Mouse (Mus musculus): ENCODE results near the gene Pfpl. TPM values are rescaled to one million over a fixed set of nuclear protein-coding genes. Genes with fewer than 3 reads are reported as not detected.

Gene Pfpl
- polyA plus RNA-seq, 1 experiment = not detected

DNA sequence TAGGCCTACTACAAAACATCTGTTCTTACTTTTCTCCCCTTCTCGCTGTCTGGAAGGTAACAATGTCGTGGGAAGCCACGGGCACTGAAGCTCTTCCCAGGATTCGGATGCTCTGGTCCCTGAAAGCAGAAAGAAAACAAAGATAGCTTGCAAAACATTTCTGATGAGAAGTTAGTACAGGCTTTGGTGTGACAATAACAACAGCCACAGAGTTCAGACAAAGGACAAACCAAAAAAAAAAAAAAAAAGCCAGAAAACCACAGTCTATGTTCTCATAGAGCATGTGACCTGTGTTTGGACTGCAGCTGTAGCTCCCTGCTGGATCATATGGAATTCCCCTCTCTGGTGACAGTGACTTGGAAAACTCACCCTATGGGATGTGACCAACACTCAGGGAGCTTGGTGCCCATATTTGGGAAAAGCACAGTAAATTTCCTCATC lies 45.5 kb downstream of the Pfpl start:
- H3K4me1 ChIP-seq (ENCODE audit: control insufficient read depth, insufficient read depth, low read length) = peaks cover 9% of the 10 kb centered on the region
- TF ChIP-seq CTCF (IDR thresholded peaks at IDR 0.05; ENCODE audit: insufficient read depth, low read depth, low read length) (no peak), POLR2A (IDR thresholded peaks at IDR 0.05; ENCODE audit: insufficient read depth, low read depth, low read length) (no peak)
- WGBS = 87% methylated on average over 4 of the region's 4 CpGs
- no peak overlapping the region for H3K4me3 ChIP-seq (ENCODE audit: insufficient read depth, low read depth, low read length)
- no peak overlapping the region for H3K27ac ChIP-seq (ENCODE audit: insufficient read depth, low read depth, low read length)

DNA sequence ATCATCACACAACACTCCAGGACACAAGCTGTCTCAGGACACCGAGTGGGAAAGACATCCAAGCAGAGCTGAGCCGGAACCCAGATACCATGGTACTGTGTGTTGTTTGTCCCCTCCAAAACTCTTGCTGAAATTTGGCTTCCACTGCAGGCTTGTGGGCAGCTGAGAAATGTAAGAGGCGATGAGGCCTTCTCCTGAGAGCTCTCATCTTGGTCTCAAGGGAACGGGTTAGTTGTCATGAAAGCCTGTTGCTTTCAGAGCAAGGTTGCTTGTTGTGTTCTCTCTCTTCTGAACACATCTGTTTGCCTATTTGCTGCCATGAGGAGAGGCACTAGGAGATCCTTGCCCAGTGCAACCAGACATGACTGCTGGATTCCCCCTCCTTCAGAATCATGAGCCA lies 46.2 kb downstream of the Pfpl start:
- 89% methylated on average over 4 of the region's 4 CpGs for WGBS
- TF ChIP-seq POLR2A (IDR thresholded peaks at IDR 0.05; ENCODE audit: insufficient read depth, low read depth, low read length) = no peak
- no peak for TF ChIP-seq CTCF (IDR thresholded peaks at IDR 0.05; ENCODE audit: insufficient read depth, low read depth, low read length)
- Histone ChIP-seq H3K4me3 (ENCODE audit: insufficient read depth, low read depth, low read length) (no peak overlapping the region), H3K27ac (ENCODE audit: insufficient read depth, low read depth, low read length) (no peak overlapping the region), H3K4me1 (ENCODE audit: control insufficient read depth, insufficient read depth, low read length) (peaks cover 9% of the 10 kb centered on the region)

DNA sequence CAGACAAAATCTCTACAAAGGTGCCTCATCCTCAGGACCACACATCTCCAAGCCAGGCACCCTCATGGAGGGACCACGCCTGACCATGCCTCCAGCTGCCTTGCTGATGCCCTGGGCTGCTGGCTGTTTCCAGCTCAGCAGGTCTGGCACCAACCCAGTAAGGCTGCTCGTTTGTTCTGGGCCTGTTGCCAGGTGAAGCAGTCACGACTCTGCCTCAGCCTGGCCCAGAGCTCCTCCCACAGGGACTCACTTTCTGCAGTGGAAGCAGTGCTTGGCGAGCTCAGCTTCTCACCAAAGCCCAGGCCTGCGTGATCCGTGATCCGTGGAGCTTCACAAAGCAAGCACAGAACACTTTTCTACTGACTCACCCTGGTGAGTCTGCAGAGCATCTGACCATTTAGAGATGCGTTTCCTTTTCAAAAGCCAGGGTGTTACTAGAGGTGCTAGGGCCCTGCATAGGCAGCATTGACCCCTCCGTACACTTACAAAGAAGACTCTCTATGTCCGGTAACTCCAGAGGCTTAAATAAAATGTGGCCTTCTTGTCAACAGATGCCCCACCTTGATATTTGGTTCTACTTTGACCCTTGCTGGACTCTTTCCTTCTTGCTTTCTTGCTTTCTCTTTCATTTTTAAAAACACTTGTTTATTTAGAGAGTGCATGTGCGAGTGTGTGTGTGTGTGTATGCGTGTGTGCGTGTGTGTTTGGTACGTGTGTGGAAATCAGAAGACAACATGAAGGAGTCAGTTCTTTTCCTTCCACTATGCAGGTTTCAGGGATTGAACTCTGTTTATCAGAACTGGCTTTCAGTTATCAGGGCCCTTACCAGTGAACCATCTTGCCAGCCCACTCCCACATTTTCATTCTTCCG lies 47.9 kb downstream of the Pfpl start:
- 34% methylated on average over 15 of the region's 15 CpGs for whole genome bisulfite sequencing
- H3K4me1 ChIP-seq (ENCODE audit: control insufficient read depth, insufficient read depth, low read length) = peaks cover 9% of the 10 kb centered on the region
- H3K4me3 ChIP-seq (ENCODE audit: insufficient read depth, low read depth, low read length) = no peak overlapping the region
- H3K27ac ChIP-seq (ENCODE audit: insufficient read depth, low read depth, low read length) = peak overlapping the region; percentile 68
- TF ChIP-seq CTCF (IDR thresholded peaks at IDR 0.05; ENCODE audit: insufficient read depth, low read depth, low read length) (no peak), POLR2A (IDR thresholded peaks at IDR 0.05; ENCODE audit: insufficient read depth, low read depth, low read length) (no peak)

DNA sequence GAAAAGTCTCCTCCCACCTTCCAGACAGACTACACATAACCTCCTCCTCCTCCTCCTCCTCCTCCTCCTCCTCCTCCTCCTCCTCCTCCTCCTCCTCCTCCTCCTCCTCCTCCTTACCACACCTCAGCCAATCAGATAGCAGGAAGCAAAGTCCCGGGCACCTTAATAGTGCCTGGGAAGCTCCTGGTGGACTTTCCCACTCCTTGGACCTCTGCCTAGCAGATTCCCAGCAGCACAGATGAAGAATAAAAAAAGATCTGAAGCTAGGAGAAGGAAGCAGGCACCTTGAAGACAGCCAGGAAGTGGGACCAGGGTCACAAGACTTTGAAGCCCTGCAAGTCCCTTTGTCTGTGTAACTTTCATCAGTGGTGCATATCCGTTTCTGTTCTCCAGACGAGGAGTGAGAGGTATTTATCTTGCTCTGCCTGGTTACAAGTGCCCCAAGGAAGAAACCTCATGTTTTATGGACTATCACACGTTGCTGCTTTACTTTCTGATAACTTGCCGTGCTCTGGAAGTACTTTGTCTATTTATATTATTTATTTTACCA lies 49.1 kb downstream of the Pfpl start:
- WGBS = 70% methylated on average over 5 of the region's 5 CpGs
- TF ChIP-seq CTCF (IDR thresholded peaks at IDR 0.05; ENCODE audit: insufficient read depth, low read depth, low read length) = no peak
- TF ChIP-seq POLR2A (IDR thresholded peaks at IDR 0.05; ENCODE audit: insufficient read depth, low read depth, low read length) = no peak
- H3K27ac ChIP-seq (ENCODE audit: insufficient read depth, low read depth, low read length) = no peak overlapping the region

DNA sequence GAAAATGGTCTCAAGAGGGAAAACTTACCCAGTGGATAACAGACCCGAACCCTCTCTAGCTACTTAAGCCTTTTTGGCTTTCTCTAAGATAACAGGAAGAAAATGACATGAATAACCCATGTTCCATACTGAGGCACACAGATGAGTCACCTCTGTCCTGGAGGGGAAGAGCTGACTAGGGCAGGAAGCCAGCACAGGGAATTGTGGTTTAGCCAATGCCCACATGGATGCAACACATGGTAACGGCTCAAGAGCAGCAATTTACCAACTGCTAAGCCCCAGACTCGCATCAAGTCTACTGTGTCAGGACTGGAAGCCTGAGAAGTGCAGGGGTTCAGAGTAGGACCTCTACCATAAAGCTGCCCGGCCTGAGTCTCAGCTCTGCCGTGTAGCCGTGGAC lies 50.7 kb downstream of the Pfpl start:
- Histone ChIP-seq H3K4me3 (ENCODE audit: insufficient read depth, low read depth, low read length) (no peak overlapping the region), H3K27ac (ENCODE audit: insufficient read depth, low read depth, low read length) (no peak overlapping the region), H3K4me1 (ENCODE audit: control insufficient read depth, insufficient read depth, low read length) (peaks cover 9% of the 10 kb centered on the region)
- TF ChIP-seq POLR2A (IDR thresholded peaks at IDR 0.05; ENCODE audit: insufficient read depth, low read depth, low read length) (no peak), CTCF (IDR thresholded peaks at IDR 0.05; ENCODE audit: insufficient read depth, low read depth, low read length) (no peak)
- WGBS = 88% methylated on average over 6 of the region's 6 CpGs

More for the DNA sequence above, 49.1 kb downstream of the Pfpl start:
- Histone ChIP-seq H3K4me3 (ENCODE audit: insufficient read depth, low read depth, low read length) (no peak overlapping the region), H3K4me1 (ENCODE audit: control insufficient read depth, insufficient read depth, low read length) (peaks cover 9% of the 10 kb centered on the region)

Other genes with a start within 250 kb of the Pfpl start
- gene Olfr1431, start 227.3 kb upstream of the Pfpl start, polyA plus RNA-seq (2012; ENCODE audit: insufficient read depth, insufficient read length, low replicate concordance, missing spikeins) = not detected in 2 replicates
- not detected in 2 replicates for gene Olfr1432, start 195.3 kb upstream of the Pfpl start, polyA plus RNA-seq (2012; ENCODE audit: insufficient read depth, insufficient read length, low replicate concordance, missing spikeins)
- gene Olfr262, start 186.2 kb upstream of the Pfpl start, polyA plus RNA-seq (2012; ENCODE audit: insufficient read depth, insufficient read length, low replicate concordance, missing spikeins) = not detected in 2 replicates
- not detected in 2 replicates for gene Olfr235, start 166.9 kb upstream of the Pfpl start, polyA plus RNA-seq (2012; ENCODE audit: insufficient read depth, insufficient read length, low replicate concordance, missing spikeins)
- not detected in 2 replicates for gene Olfr1434, start 148.1 kb upstream of the Pfpl start, polyA plus RNA-seq (2012; ENCODE audit: insufficient read depth, insufficient read length, low replicate concordance, missing spikeins)
- gene Olfr1436, start 128.8 kb upstream of the Pfpl start, polyA plus RNA-seq (2012; ENCODE audit: insufficient read depth, insufficient read length, low replicate concordance, missing spikeins) = not detected in 2 replicates
- not detected in 2 replicates for gene Olfr1437, start 102.8 kb upstream of the Pfpl start, polyA plus RNA-seq (2012; ENCODE audit: insufficient read depth, insufficient read length, low replicate concordance, missing spikeins)
- gene Olfr1438-ps1, start 92.0 kb upstream of the Pfpl start, polyA plus RNA-seq (2012; ENCODE audit: insufficient read depth, insufficient read length, low replicate concordance, missing spikeins) = not detected in 2 replicates
- gene Olfr1440, start 40.6 kb upstream of the Pfpl start, polyA plus RNA-seq (2012; ENCODE audit: insufficient read depth, insufficient read length, low replicate concordance, missing spikeins) = not detected in 2 replicates
- gene Olfr1441, start 10.5 kb upstream of the Pfpl start, polyA plus RNA-seq (2012; ENCODE audit: insufficient read depth, insufficient read length, low replicate concordance, missing spikeins) = not detected in 2 replicates
- gene Mpeg1, start 32.9 kb downstream of the Pfpl start, polyA plus RNA-seq (2012; ENCODE audit: insufficient read depth, insufficient read length, low replicate concordance, missing spikeins) = not detected in 2 replicates
- not detected in 2 replicates for gene Dtx4, start 73.5 kb downstream of the Pfpl start, polyA plus RNA-seq (2012; ENCODE audit: insufficient read depth, insufficient read length, low replicate concordance, missing spikeins)
- gene Fam111a, start 117.8 kb downstream of the Pfpl start, polyA plus RNA-seq (2012; ENCODE audit: insufficient read depth, insufficient read length, low replicate concordance, missing spikeins) = not detected in 2 replicates
- not detected in 2 replicates for gene Gm4952, start 172.1 kb downstream of the Pfpl start, polyA plus RNA-seq (2012; ENCODE audit: insufficient read depth, insufficient read length, low replicate concordance, missing spikeins)
- not detected in 2 replicates for gene Glyat, start 205.4 kb downstream of the Pfpl start, polyA plus RNA-seq (2012; ENCODE audit: insufficient read depth, insufficient read length, low replicate concordance, missing spikeins)
- not detected in 2 replicates for gene Olfr1442, start 242.5 kb downstream of the Pfpl start, polyA plus RNA-seq (2012; ENCODE audit: insufficient read depth, insufficient read length, low replicate concordance, missing spikeins)

Data from olfactory bulb, adult 2 months (tissue).